ENCODE assay signal across 9 mouse cellular contexts in the genomic region with DNA sequence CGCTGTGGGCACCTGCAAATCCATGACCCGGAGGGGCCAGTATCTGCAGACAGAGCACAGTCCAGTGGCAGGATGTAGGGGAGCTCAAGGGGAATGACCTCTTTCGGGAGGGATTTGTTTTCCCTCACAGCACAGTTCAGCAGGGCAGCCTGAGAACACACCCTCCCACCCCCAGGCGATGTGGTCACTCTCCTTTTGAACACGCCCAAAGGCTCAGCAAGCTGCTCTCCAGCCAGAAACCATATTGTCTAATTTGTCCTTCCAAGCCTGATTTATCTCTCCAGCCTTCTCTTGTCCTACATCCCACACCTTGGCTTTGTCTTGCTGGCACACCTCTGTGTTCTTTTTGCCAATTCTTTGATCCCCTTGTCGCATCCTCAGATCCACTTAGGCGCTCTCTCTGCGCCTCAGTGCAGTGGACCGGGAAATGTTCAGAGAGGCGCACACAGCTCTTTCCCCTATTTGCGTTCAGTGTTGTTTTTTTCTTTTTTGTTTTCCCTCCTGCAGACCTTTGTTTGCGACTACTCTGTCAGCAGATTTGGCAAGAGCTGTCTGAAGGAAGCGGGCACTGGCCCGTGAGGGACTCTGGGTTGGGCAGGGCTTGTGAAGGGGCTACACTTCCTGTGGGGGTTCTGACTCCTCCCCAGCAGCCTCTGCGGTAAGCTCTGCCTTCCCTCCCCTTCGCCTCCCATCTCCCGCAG. TPM values are rescaled to one million over a fixed set of nuclear protein-coding genes. Genes with fewer than 3 reads are reported as not detected.
A peak's percentile ranks its signal among the peaks of the same experiment; 100 is the strongest.
DNase-seq lines count a peak whose midpoint lies in the region; ATAC-seq lines count a peak whose summit lies in the region.
"Had no signal": no experiment of that assay in that cellular context is flagged by ENCODE, and none has a peak within 500 bp of the region (broad histone marks: within the 10 kb centered on the region; RNA-seq: fewer than 3 reads in every experiment).

No protein-coding gene starts in this region.

- 10% methylated on average over 17 of the region's 17 CpGs for WGBS in embryonic facial prominence, embryonic 11.5 days
- WGBS in midbrain, embryonic 16.5 days, result 8% methylated on average over 17 of the region's 17 CpGs

- peak; percentile 90 for ATAC-seq in embryonic facial prominence, embryonic 11.5 days (replicated peaks; ENCODE audit: insufficient number of reproducible peaks, low FRiP score, low TSS enrichment, low read depth)
- ATAC-seq in midbrain, embryonic 16.5 days, result peak; percentile 94

- H3K4me1 ChIP-seq in embryonic facial prominence, embryonic 11.5 days (ENCODE audit: control insufficient read depth, insufficient read depth, low read length), result no peaks in the 10 kb centered on the region
- H3K4me1 ChIP-seq in midbrain, embryonic 16.5 days (ENCODE audit: control insufficient read depth, insufficient read depth, low read length), result peaks cover 16% of the 10 kb centered on the region

- no peak overlapping the region for H3K27ac ChIP-seq in embryonic facial prominence, embryonic 11.5 days (replicated peaks; ENCODE audit: low read depth, low read length)
- H3K27ac ChIP-seq in midbrain, embryonic 16.5 days (ENCODE audit: low read length), result peak overlapping the region; percentile 56

- no peaks in the 10 kb centered on the region for H3K36me3 ChIP-seq in embryonic facial prominence, embryonic 11.5 days (replicated peaks; ENCODE audit: control insufficient read depth, insufficient read depth, low read depth, low read length)
- no peaks in the 10 kb centered on the region for H3K36me3 ChIP-seq in midbrain, embryonic 16.5 days (ENCODE audit: control insufficient read depth, insufficient read depth, low read length)

- H3K27me3 ChIP-seq in embryonic facial prominence, embryonic 11.5 days (ENCODE audit: control insufficient read depth, insufficient read depth, low read length), result no peaks in the 10 kb centered on the region
- no peaks in the 10 kb centered on the region for H3K27me3 ChIP-seq in midbrain, embryonic 16.5 days (ENCODE audit: control insufficient read depth, insufficient read depth, low read depth, low read length)

- peak; percentile 47 for DNase-seq in layer of hippocampus, adult 11-12 months (ENCODE audit: low spot score)
- DNase-seq in layer of hippocampus, adult 9-10 months (ENCODE audit: low spot score), result no peak
- peak; percentile 69 for DNase-seq in embryonic facial prominence, embryonic 11.5 days (ENCODE audit: low spot score)
- DNase-seq in heart, adult 8-10 months (ENCODE audit: low spot score), result peak; percentile 48
- peak; percentile 27 for DNase-seq in kidney, adult 11 months
- DNase-seq in liver, result peak; percentile 59
- peak; percentile 22 to 56 for DNase-seq in spleen, postnatal 10 days (ENCODE audit: low spot score in 2 of 2)

- H3K4me2 ChIP-seq in embryonic facial prominence, embryonic 11.5 days (ENCODE audit: low read depth, low read length), result peak overlapping the region; percentile 38
- peak overlapping the region; percentile 59 for H3K4me2 ChIP-seq in midbrain, embryonic 16.5 days (ENCODE audit: low read length)

- peak overlapping the region; percentile 50 for H3K9ac ChIP-seq in embryonic facial prominence, embryonic 11.5 days (replicated peaks; ENCODE audit: low read length)
- peak overlapping the region; percentile 54 for H3K9ac ChIP-seq in midbrain, embryonic 16.5 days (ENCODE audit: low read depth, low read length)

- H3K4me3 ChIP-seq in embryonic facial prominence, embryonic 11.5 days (ENCODE audit: low read depth, low read length), result peak overlapping the region; percentile 11; the same call in 1 of the 2 replicates
- peak overlapping the region; percentile 21 for H3K4me3 ChIP-seq in midbrain, embryonic 16.5 days (ENCODE audit: low read depth, low read length)

- H3K9me3 ChIP-seq in embryonic facial prominence, embryonic 11.5 days (replicated peaks; ENCODE audit: control insufficient read depth, low read length), result no peaks in the 10 kb centered on the region
- no peaks in the 10 kb centered on the region for H3K9me3 ChIP-seq in midbrain, embryonic 16.5 days (replicated peaks; ENCODE audit: control insufficient read depth, low read length, poor library complexity, severe bottlenecking)

RNA-seq across cellular contexts. Expression of a gene that starts 33.3 kb away (rescaled TPM):
- not detected in 2 replicates for polyA plus RNA-seq in embryonic facial prominence, embryonic 11.5 days (2014; fragmentation: Nextera tagmentation; extraction: Ambion mirVana)
- total RNA-seq in heart, adult 8-10 months (2022), result 10 to 100 TPM in 3 of 4 experiments, 1 to 10 TPM in 1; 5.9 to 12.0 (median 10.6) TPM
- 0.36 and 0.68 TPM in 2 replicates for polyA plus RNA-seq in midbrain, embryonic 16.5 days (2015; fragmentation: Nextera tagmentation; extraction: Ambion mirVana)
- total RNA-seq: MEL had no signal

RNA-seq across cellular contexts. Expression of a gene that starts 37.7 kb away (rescaled TPM):
- polyA plus RNA-seq in embryonic facial prominence, embryonic 11.5 days (2014; fragmentation: Nextera tagmentation; extraction: Ambion mirVana), result 1.4 and 1.5 TPM in 2 replicates
- total RNA-seq in heart, adult 8-10 months (2022), result 100 to 1,000 TPM; 451 to 631 (median 553) TPM
- 0.47 and 0.83 TPM in 2 replicates for polyA plus RNA-seq in midbrain, embryonic 16.5 days (2015; fragmentation: Nextera tagmentation; extraction: Ambion mirVana)

RNA-seq across cellular contexts. Expression of a gene that starts 52.8 kb away (rescaled TPM):
- polyA plus RNA-seq in embryonic facial prominence, embryonic 11.5 days (2014; fragmentation: Nextera tagmentation; extraction: Ambion mirVana), result 124 and 139 TPM in 2 replicates
- total RNA-seq in heart, adult 8-10 months (2022), result 10 to 100 TPM; 23.8 to 24.8 (median 24.0) TPM
- polyA plus RNA-seq in midbrain, embryonic 16.5 days (2015; fragmentation: Nextera tagmentation; extraction: Ambion mirVana), result 160 and 164 TPM in 2 replicates

RNA-seq across cellular contexts. Expression of a gene that starts 52.8 kb away (rescaled TPM):
- 0.69 TPM in 1 of 2 replicates, not detected in the other for polyA plus RNA-seq in embryonic facial prominence, embryonic 11.5 days (2014; fragmentation: Nextera tagmentation; extraction: Ambion mirVana)
- total RNA-seq in heart, adult 8-10 months (2022), result not detected
- polyA plus RNA-seq in midbrain, embryonic 16.5 days (2015; fragmentation: Nextera tagmentation; extraction: Ambion mirVana), result not detected in 2 replicates
- total RNA-seq: MEL had no signal

RNA-seq across cellular contexts. Expression of a gene that starts 52.9 kb away (rescaled TPM):
- 107 and 108 TPM in 2 replicates for polyA plus RNA-seq in embryonic facial prominence, embryonic 11.5 days (2014; fragmentation: Nextera tagmentation; extraction: Ambion mirVana)
- 100 to 1,000 TPM; 269 to 387 (median 331) TPM for total RNA-seq in heart, adult 8-10 months (2022)
- 66.0 and 68.5 TPM in 2 replicates for polyA plus RNA-seq in midbrain, embryonic 16.5 days (2015; fragmentation: Nextera tagmentation; extraction: Ambion mirVana)
